Mouse (Mus musculus) layer of hippocampus, adult 2 months (tissue): Measurements from ENCODE around the gene Mogat2. TPM values are rescaled to one million over a fixed set of nuclear protein-coding genes. Genes with fewer than 3 reads are reported as not detected.
A peak's percentile ranks its signal among the peaks of the same experiment; 100 is the strongest.

ENCODE experiments used
- DNase-seq, 2 experiments: peaks; one replicate each; pipeline ENCODE4 v3.0.0; 2022; ENCODE audit warnings: low spot score in 2 of 2
- H3K27ac ChIP-seq: fragments of 200-600 bp; 2 replicates; pipeline ENCODE4 v1.8.1; 2022
- H3K4me3 ChIP-seq: fragments of 200-600 bp; 2 replicates; pipeline ENCODE4 v1.8.1; 2022; ENCODE audit warnings: mild to moderate bottlenecking
- CTCF ChIP-seq: fragments of 200-600 bp; conservative IDR thresholded peaks from 2 replicates; pipeline ENCODE4 v1.8.1; 2022; ENCODE audit warnings: antibody characterized with exemption, mild to moderate bottlenecking, moderate library complexity
- total RNA-seq, 2 experiments: library from RNA; stranded (reverse); gene quantifications; 2 replicates each; pipeline ENCODE4 v1.2.3; 2021

Gene Mogat2
- total RNA-seq, 2 experiments from 2014 or later = not detected

- TF ChIP-seq CTCF = no peak
- peak overlapping the region; percentile 71 for H3K4me3 ChIP-seq
- DNase-seq = no peak
Observed at GRCm38 (mm10) chr7:99180162-99180561, 58.3 kb downstream of the Mogat2 start.

GRCm38 (mm10) chr7:99179271-99179670 lies 59.1 kb downstream of the Mogat2 start:
- DNase-seq = no peak
- peak overlapping the region; percentile 41 for H3K4me3 ChIP-seq
- no peak overlapping the region for H3K27ac ChIP-seq
- no peak for TF ChIP-seq CTCF

More at GRCm38 (mm10) chr7:99180162-99180561, 58.3 kb downstream of the Mogat2 start:
- H3K27ac ChIP-seq = no peak overlapping the region; the same call in 1 of the 2 replicates

GRCm38 (mm10) chr7:99177386-99177785 lies 61.0 kb downstream of the Mogat2 start:
- H3K4me3 ChIP-seq = peak overlapping the region; percentile 30
- peak in 1 of 2 experiments; percentile 55 for DNase-seq
- no peak for TF ChIP-seq CTCF
- 0 out of 2 replicates have a peak overlapping the region, but pooled peaks have one; percentile 6 for H3K27ac ChIP-seq

GRCm38 (mm10) chr7:99175666-99176065 lies 62.8 kb downstream of the Mogat2 start:
- Histone ChIP-seq H3K27ac (no peak overlapping the region), H3K4me3 (no peak overlapping the region)
- DNase-seq = no peak
- TF ChIP-seq CTCF = no peak

- Histone ChIP-seq H3K27ac (no peak overlapping the region), H3K4me3 (no peak overlapping the region)
- no peak for DNase-seq
- TF ChIP-seq CTCF = no peak
Observed at GRCm38 (mm10) chr7:99175118-99175517, 63.3 kb downstream of the Mogat2 start.

GRCm38 (mm10) chr7:99174006-99174405 lies 64.4 kb downstream of the Mogat2 start:
- TF ChIP-seq CTCF = no peak
- H3K4me3 ChIP-seq = no peak overlapping the region
- no peak for DNase-seq
- H3K27ac ChIP-seq = no peak overlapping the region

- H3K27ac ChIP-seq = no peak overlapping the region
- H3K4me3 ChIP-seq = no peak overlapping the region
- DNase-seq = no peak
- no peak for TF ChIP-seq CTCF
Observed at GRCm38 (mm10) chr7:99172898-99173297, 65.5 kb downstream of the Mogat2 start.

GRCm38 (mm10) chr7:99171730-99172463 lies 66.5 kb downstream of the Mogat2 start:
- H3K27ac ChIP-seq = no peak overlapping the region
- DNase-seq = no peak
- no peak overlapping the region for H3K4me3 ChIP-seq
- TF ChIP-seq CTCF = no peak

- Histone ChIP-seq H3K4me3 (no peak overlapping the region), H3K27ac (no peak overlapping the region)
- TF ChIP-seq CTCF = no peak
- DNase-seq = no peak
Observed at GRCm38 (mm10) chr7:99170519-99170918, 67.9 kb downstream of the Mogat2 start.

GRCm38 (mm10) chr7:99169717-99170403 lies 68.6 kb downstream of the Mogat2 start:
- no peak for DNase-seq
- Histone ChIP-seq H3K27ac (no peak overlapping the region), H3K4me3 (no peak overlapping the region)
- TF ChIP-seq CTCF = no peak

Other genes with a start within 250 kb of the Mogat2 start
- 10 to 100 TPM; 48.9 to 52.4 TPM for gene Uvrag, start 97.5 kb downstream of the Mogat2 start, total RNA-seq
- gene Dgat2, start 55.9 kb downstream of the Mogat2 start, total RNA-seq = 100 to 1,000 TPM; 111 TPM
- gene Map6, start 28.8 kb upstream of the Mogat2 start, total RNA-seq = 10 to 100 TPM; 96.6 to 98.6 TPM
- gene Serpinh1, start 114.6 kb upstream of the Mogat2 start, total RNA-seq = 10 to 100 TPM; 20.7 to 21.1 TPM
- 10 to 100 TPM; 20.8 to 24.3 TPM for gene Gdpd5, start 142.8 kb upstream of the Mogat2 start, total RNA-seq
- gene Klhl35, start 227.4 kb upstream of the Mogat2 start, total RNA-seq = 1 to 10 TPM; 2.0 to 2.8 TPM
- gene Rps3, start 245.1 kb upstream of the Mogat2 start, total RNA-seq = 100 to 1,000 TPM; 278 to 289 TPM